Mouse (Mus musculus) neural tube, embryonic 14.5 days (tissue): ENCODE measurements around the gene Asic4. TPM values are rescaled to one million over a fixed set of nuclear protein-coding genes. Genes with fewer than 3 reads are reported as not detected.

Experiments used
- polyA plus RNA-seq: library from polyadenylated mRNA; unstranded; fragments of >200 nt; fragmentation: Nextera tagmentation; extraction: Ambion mirVana; gene quantifications from 2 replicates; pipeline ENCODE4 v1.2.1, GENCODE M21; 2014

The Asic4 gene
- polyA plus RNA-seq, 1 experiment from 2014 or later, result 6.9 TPM

Other genes starting within 250 kb of the Asic4 start
- gene Glb1l, start 239.6 kb upstream of the Asic4 start, polyA plus RNA-seq, result 15.6 and 17.3 TPM in 2 replicates
- gene Stk16, start 239.6 kb upstream of the Asic4 start, polyA plus RNA-seq, result 125 and 129 TPM in 2 replicates
- 13.9 and 20.6 TPM in 2 replicates for gene Tuba4a, start 230.6 kb upstream of the Asic4 start, polyA plus RNA-seq
- not detected in 2 replicates for gene A630095N17Rik, start 218.3 kb upstream of the Asic4 start, polyA plus RNA-seq
- 35.9 and 36.9 TPM in 2 replicates for gene Dnajb2, start 214.0 kb upstream of the Asic4 start, polyA plus RNA-seq
- 25.4 and 27.4 TPM in 2 replicates for gene Ptprn, start 185.9 kb upstream of the Asic4 start, polyA plus RNA-seq
- 193 and 254 TPM in 2 replicates for gene Resp18, start 172.0 kb upstream of the Asic4 start, polyA plus RNA-seq
- 139 and 145 TPM in 2 replicates for gene Dnpep, start 132.4 kb upstream of the Asic4 start, polyA plus RNA-seq
- 1.1 TPM in 2 replicates for gene Des, start 90.1 kb upstream of the Asic4 start, polyA plus RNA-seq
- gene Speg, start 75.1 kb upstream of the Asic4 start, polyA plus RNA-seq, result 19.5 and 20.8 TPM in 2 replicates
- gene Gmppa, start 14.5 kb upstream of the Asic4 start, polyA plus RNA-seq, result 58.6 and 64.5 TPM in 2 replicates
- 44.7 and 45.4 TPM in 2 replicates for gene Chpf, start 28.9 kb downstream of the Asic4 start, polyA plus RNA-seq
- gene Tmem198, start 29.1 kb downstream of the Asic4 start, polyA plus RNA-seq, result 34.0 and 38.3 TPM in 2 replicates
- 18.7 and 21.4 TPM in 2 replicates for gene Obsl1, start 56.0 kb downstream of the Asic4 start, polyA plus RNA-seq
- gene Inha, start 56.6 kb downstream of the Asic4 start, polyA plus RNA-seq, result 8.2 and 12.3 TPM in 2 replicates
- gene Stk11ip, start 71.1 kb downstream of the Asic4 start, polyA plus RNA-seq, result 16.1 and 18.0 TPM in 2 replicates
- 36.9 and 39.9 TPM in 2 replicates for gene Slc4a3, start 95.8 kb downstream of the Asic4 start, polyA plus RNA-seq